ENCODE assay signal across 12 mouse cellular contexts in genomic region chr10:107234421-107235400, GRCm38 (mm10).
"Had no signal": no experiment of that assay in that cellular context is flagged by ENCODE, and none has a peak within 500 bp of the region (broad histone marks: within the 10 kb centered on the region; RNA-seq: fewer than 3 reads in every experiment).

No protein-coding gene starts in this region.

- DNase-seq: left cerebral cortex, postnatal 4 days; liver; liver, embryonic 13.5 days; liver, postnatal 0 days; lung, adult 18-20 months; lung, adult 2 months; lung, embryonic 14.5 days; lung, postnatal 10 days; lung, postnatal 14 days; lung, postnatal 36 days; lung, postnatal 4 days; midbrain, embryonic 14.5 days had no signal
